Mouse (Mus musculus): ENCODE data around the gene Selenof.

The Selenof gene

GRCm38 (mm10) chr3:144570047-144570815 lies at the start of gene Selenof, which contains the start of gene Hs2st1:
Gene Selenof, plus strand, starts transcription at chr3:144570304.
Gene Hs2st1, minus strand, starts transcription at chr3:144570181.
- DNase-seq (ENCODE audit: low spot score in 2 of 2), result peak; percentile 94 to 97

DNA sequence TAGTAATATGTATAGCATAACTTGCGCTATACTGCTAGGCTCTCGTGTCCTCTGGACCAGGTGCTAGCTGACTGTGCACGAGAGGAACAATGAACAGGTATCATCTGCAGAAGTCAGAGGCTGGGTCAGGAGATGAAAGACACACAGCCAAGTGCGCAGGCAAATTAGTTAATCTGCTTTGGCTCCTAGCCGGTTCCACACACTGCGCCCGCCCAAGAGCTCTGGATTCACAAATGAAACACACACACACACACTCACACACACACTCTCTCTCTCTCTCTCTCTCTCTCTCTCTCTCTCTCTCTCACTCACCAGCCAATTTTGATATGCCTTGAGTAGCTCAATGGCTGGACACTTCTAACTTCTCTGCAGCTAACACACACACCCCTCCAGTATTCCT lies 42.2 kb upstream of the Selenof start:
- DNase-seq (ENCODE audit: low spot score in 2 of 2), result no peak

- no peak for DNase-seq (ENCODE audit: low spot score in 2 of 2)
Observed at GRCm38 (mm10) chr3:144531023-144531422, 39.1 kb upstream of the Selenof start.

GRCm38 (mm10) chr3:144535056-144535455 lies 35.0 kb upstream of the Selenof start:
- DNase-seq (ENCODE audit: low spot score in 2 of 2), result no peak

DNA sequence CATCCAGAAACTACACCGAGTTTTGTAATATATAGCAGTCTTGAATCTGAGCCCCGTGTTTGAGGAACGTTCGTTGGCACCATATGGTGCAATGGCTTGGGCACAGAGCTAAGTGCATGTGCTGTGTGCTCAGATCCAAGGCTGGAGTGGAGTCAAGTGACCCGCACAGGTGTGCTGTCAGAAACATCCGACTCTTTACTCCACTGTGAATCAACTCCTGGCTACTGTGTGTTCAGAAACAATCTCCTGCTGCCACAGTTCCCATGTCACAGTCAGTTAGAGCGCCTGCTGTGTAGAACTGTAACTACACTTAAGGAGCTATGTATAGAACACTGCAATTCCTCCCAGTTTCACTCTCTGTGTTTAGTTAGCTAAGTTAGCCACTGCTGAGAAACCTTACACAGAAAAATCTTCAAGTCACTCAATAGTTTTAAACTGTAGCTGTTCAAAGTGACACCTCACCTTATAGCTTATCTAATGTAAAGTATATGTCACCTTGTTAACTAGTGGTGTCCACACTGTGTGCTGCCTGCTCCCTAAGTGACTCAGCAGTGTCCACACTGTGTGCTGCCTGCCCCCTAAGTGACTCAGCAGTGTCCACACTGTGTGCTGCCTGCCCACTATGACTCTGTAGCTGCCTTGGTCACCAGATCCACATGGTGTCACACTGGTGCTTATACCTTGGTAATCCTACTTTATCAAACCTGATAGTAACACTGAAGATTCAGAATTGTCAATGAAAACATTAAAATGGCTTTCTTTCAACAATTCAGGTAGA lies 32.8 kb upstream of the Selenof start:
- DNase-seq (ENCODE audit: low spot score in 2 of 2), result no peak

DNA sequence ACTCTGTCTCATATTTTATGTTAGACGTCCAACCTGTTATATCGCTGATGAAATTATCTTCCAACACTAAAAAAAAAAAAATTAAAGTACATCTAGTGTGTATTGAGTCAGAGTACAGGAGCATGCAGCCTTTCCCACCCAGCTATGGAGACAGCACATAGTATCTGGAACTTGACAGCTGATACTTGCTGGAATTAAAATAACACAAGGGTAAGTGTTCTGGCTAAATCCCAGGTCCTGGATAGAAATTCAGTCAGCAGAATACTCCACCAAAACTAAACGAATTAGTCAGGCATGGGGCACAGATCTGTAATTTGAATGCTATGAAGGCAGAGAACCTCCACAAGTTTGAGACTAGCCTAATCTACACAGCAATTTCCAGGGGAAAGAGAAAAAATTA lies 31.1 kb upstream of the Selenof start:
- no peak for DNase-seq (ENCODE audit: low spot score in 2 of 2)

- no peak for DNase-seq (ENCODE audit: low spot score in 2 of 2)
Observed at GRCm38 (mm10) chr3:144540805-144541204, 29.3 kb upstream of the Selenof start.

GRCm38 (mm10) chr3:144541906-144542438 lies 28.1 kb upstream of the Selenof start:
- DNase-seq (ENCODE audit: low spot score in 2 of 2), result no peak

DNA sequence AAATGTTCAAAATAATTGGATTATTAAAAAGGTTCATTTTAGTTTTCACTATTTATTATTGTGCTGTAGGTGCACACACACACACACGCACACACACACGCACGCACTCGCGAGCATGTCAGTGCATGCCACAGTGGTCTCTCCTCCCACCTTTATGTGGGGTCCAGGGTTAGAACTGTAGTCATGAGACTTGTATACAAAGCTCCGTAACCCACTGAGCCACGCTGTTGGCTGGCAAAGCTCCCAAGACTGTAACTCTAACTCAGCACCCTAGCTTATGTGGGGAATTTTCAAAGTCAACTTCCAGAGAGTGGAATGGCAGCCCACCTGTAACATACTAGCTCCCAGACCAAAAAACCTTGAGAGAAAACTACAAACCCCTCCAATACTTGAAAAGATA lies 25.0 kb upstream of the Selenof start:
- DNase-seq (ENCODE audit: low spot score in 2 of 2), result no peak

DNA sequence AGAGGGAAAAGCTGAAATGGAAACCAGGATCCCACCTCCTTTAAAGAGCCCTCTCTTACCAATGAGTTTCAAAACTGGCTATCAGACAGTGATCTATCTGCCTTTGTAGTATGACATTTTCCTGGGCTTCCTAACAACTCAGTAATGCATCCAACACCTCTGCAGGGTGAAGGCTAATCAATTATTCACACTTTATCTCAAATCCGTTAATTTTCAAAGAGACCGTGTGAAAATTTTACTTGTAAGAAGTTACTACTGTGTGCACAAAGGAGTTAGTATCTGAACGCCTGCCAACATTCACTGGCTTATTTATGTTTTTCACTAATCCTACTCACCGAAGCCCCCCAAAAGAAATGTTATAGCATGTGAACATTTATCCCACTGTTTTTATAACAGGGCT lies 24.3 kb upstream of the Selenof start:
- DNase-seq (ENCODE audit: low spot score in 2 of 2), result no peak

DNA sequence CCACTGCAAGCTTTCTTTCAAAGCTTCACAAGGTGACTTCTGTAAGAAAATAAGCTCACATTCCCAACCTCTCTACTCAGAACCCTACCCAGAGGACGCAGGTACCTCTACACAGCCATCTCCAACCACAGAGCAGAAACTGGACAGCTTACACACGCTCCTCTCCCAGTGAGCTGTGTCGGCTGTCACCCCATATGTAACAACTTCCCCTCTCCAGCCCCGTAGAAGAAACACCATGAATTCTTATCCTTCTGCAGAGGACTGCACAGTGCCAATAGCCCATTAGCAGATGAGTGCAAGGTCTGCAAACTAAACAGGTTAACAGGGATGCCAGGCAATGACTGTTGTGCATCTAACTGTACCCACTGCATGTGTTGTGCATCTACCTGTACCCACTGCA lies 23.6 kb upstream of the Selenof start:
- no peak for DNase-seq (ENCODE audit: low spot score in 2 of 2)

- DNase-seq (ENCODE audit: low spot score in 2 of 2), result no peak
Observed at GRCm38 (mm10) chr3:144548186-144548845, 21.8 kb upstream of the Selenof start.

DNA sequence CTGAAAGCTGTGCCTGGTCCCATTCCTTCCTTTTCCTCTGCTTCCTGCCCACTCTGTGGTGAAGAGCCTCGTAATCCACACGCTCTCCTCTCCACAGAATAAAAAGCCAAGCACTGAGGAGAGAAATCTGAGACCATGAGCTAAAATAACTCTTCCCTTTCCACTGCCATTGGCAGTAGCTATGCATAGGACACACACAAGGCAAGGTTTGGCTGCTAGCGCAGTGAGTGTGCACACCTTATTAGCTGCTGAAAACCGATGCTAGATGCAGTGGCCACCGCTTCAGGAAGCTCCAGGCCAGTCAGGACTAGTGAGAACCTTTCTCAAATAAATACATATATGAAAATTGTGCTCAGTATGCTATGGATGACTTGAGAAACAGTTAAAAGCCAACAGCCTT lies 20.1 kb upstream of the Selenof start:
- DNase-seq (ENCODE audit: low spot score in 2 of 2), result no peak

DNA sequence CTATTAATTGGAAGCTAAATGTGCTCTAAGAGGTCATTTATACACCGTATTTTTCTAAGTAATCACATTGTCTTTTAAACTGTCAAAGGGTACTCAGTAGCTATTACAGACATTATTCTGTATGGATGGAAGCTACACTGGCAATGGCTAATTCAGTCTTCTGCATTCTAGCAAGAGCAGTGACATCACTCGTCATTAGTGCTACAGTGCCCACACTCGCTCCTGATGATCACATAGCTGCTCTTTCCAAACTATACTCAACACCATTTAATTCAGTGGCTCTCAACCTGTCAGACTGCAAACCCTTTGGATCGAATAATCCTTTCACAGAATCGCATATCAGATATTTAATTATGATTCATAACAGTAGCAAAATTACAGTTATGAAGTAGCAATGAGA lies 19.4 kb upstream of the Selenof start:
- DNase-seq (ENCODE audit: low spot score in 2 of 2), result no peak

DNA sequence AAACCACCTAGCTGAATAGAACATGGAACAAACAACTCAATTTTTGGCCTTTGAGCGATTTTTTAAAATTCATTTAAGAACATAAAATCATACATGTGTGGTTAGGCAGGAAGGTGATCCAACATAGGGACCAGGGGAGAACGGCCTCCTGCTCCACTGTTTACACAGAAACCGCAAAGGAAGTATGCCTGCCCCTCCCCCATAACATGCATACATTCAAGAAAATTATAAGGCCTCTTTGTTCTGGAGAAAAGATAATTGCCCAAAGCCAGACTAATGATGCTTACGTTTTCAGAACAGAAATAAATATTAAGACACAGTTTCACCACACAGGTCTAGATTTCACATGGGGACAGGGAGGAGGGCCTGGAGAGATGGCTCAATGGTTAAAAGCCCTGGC lies 18.7 kb upstream of the Selenof start:
- DNase-seq (ENCODE audit: low spot score in 2 of 2), result no peak

GRCm38 (mm10) chr3:144553942-144554341 lies 16.2 kb upstream of the Selenof start:
- no peak for DNase-seq (ENCODE audit: low spot score in 2 of 2)

DNA sequence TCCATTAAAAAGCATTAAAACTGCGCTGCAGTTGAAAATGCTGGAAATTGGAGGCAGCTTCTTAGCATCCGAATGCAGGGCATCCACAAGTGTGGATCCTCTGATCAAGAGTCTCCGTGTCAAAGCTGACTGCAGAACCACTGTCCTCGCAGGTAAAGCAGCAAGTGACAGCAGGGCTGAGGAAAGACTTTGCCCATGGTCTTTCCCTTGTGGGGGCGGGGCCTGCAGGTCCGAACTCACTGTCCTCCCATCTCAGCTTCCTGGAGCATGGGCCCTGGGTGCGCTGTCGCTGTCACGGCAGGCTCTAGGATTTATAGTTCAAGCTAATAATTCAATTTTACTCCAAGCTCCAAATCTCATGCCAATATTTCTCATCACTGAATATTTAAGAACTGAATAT lies 15.6 kb upstream of the Selenof start:
- DNase-seq (ENCODE audit: low spot score in 2 of 2), result no peak

DNA sequence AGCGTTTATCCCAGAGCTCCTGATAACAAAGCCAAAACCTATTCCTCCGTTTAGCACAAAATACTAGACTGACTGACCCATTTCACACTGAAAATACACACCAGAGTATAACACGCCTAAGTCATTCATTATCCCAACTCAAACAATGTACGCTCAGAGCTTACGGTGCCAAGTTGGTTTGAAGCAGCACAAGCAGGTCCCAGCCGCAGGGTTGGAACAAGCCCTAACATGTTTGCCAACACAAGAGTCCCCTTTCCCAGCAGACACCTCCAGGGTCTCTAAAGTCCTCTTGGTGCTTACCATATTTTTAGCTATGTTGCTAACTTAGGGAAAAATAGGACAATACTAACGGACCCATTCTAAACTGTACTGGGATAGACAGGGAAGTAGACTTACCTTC lies 15.0 kb upstream of the Selenof start:
- no peak for DNase-seq (ENCODE audit: low spot score in 2 of 2)

DNA sequence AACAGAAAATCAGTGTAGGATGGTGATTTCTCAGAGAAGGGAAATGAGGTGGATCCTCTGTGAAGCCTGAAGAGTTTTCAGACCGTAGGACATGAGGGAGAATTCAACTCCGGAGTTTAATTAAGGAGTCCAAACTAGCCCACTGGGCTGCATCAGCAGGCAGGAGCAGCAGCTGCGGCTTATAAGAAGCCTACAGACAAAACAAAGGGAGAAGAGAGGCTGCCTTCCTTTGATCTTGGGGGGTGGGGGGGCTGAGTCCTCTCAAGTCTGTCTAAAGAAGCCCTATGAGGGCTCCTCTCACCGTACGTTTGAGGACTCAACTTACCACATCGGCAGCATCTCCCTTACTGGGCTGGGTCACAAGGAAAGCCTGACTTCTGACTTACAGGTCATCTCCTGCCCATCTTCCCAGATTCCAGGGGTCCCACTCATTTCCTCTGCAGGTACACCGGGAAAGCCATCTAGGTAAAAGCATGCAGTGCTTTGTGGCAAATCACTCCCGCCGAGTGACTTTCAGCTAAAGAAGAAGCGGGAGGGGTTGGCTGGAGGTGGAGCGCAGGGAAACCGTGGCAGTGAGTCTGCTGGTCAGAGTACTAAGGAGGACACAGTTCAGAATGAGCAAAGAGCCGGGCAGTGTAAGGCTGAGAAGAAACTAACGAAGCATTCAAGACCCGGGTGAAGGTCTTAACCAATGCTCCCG lies 13.3 kb upstream of the Selenof start:
- DNase-seq (ENCODE audit: low spot score in 2 of 2), result no peak

- DNase-seq (ENCODE audit: low spot score in 2 of 2), result no peak
Observed at GRCm38 (mm10) chr3:144558274-144558673, 11.8 kb upstream of the Selenof start.

DNA sequence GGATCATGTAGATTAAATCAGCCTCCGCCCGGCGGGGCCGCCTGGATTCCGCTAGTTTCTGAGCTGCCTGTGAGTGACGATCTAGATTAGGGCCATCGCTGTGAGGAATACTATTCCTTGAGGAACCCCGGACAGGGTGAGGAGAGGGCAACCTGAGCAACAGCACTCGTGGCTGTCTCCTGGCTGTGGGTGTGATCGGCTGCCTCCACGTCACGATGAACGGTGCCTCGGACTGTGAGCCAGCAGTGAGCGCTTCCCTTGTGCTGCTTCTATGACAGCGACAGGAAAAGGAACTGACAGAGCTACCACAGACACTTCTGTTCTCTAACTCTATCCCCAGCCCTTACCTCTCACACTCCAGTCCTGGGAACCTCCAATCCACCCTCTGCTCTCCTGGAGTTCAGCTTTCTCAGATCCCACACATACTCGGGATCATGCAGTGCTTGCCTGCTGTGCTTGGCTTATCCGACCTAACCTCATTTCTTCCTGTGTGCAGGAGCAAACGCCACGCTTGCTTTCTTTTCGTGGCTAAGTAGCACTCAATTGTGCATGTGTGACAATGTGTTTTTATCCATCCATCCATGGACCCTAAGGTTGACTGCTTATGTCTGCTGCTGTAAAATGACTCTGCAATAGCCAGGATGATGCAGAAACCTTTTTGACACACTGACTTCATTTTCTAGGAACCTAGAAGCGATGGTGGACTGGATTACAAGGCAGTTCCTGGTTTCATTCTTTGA lies 8.4 kb upstream of the Selenof start:
- no peak for DNase-seq (ENCODE audit: low spot score in 2 of 2)
